Mouse (Mus musculus): ENCODE measurements around the gene Larp7. TPM values are rescaled to one million over a fixed set of nuclear protein-coding genes. Genes with fewer than 3 reads are reported as not detected.

The Larp7 gene
- polyA plus RNA-seq, 1 experiment from 2014 or later = 33.9 TPM

GRCm38 (mm10) chr3:127539193-127539592 is 14.0 kb downstream of the Larp7 start:
- Histone ChIP-seq H3K4me3 (no peak overlapping the region), H3K9me3 (no peaks in the 10 kb centered on the region), H3K36me3 (peaks cover 14% of the 10 kb centered on the region), H3K4me1 (no peaks in the 10 kb centered on the region), H3K27ac (replicated peaks) (no peak overlapping the region), H3K9ac (replicated peaks) (no peak overlapping the region), H3K27me3 (no peaks in the 10 kb centered on the region), H3K4me2 (replicated peaks) (no peak overlapping the region)
- 73% methylated on average over 6 of the region's 6 CpGs for WGBS
- ATAC-seq (replicated peaks) = no peak

DNA sequence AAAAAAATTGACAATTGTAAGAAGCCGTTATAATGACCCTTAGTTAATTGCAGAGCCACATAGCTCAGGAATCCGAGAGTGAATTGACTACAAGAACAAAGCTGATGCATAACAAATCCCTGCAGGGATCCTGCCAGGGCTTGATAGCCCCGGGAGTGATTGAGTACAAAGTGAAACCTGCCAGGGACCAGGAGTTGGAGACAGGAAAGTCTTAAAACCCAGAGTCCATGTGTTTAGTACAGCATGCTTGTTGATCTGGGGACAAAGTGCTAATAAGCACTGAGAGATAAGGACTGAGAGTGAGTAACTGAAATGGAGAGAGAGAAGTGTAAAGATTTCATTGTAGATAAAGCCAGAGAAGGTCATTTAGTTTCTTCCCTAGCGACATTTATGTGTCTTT is 22.9 kb downstream of the Larp7 start:
- Histone ChIP-seq H3K27ac (replicated peaks) (no peak overlapping the region), H3K9ac (replicated peaks) (no peak overlapping the region), H3K4me1 (no peaks in the 10 kb centered on the region; the same call in 1 of the 2 replicates), H3K4me2 (replicated peaks) (no peak overlapping the region), H3K27me3 (no peaks in the 10 kb centered on the region), H3K36me3 (no peaks in the 10 kb centered on the region), H3K9me3 (no peaks in the 10 kb centered on the region), H3K4me3 (no peak overlapping the region)
- 9% methylated on average over 4 of the region's 4 CpGs for WGBS
- no peak for ATAC-seq (replicated peaks)

- Histone ChIP-seq H3K9me3 (no peaks in the 10 kb centered on the region), H3K4me2 (replicated peaks) (no peak overlapping the region), H3K36me3 (no peaks in the 10 kb centered on the region), H3K27ac (replicated peaks) (no peak overlapping the region), H3K9ac (replicated peaks) (no peak overlapping the region), H3K4me3 (no peak overlapping the region), H3K4me1 (no peaks in the 10 kb centered on the region; the same call in 1 of the 2 replicates), H3K27me3 (no peaks in the 10 kb centered on the region)
- WGBS = 75% methylated on average over 4 of the region's 4 CpGs
- ATAC-seq (replicated peaks) = no peak
Measured at GRCm38 (mm10) chr3:127529824-127530223, 23.3 kb downstream of the Larp7 start.

GRCm38 (mm10) chr3:127529210-127529609 is 23.9 kb downstream of the Larp7 start:
- Histone ChIP-seq H3K27me3 (no peaks in the 10 kb centered on the region), H3K27ac (replicated peaks) (no peak overlapping the region), H3K9ac (replicated peaks) (no peak overlapping the region), H3K4me3 (no peak overlapping the region), H3K4me2 (replicated peaks) (no peak overlapping the region), H3K36me3 (no peaks in the 10 kb centered on the region), H3K4me1 (no peaks in the 10 kb centered on the region; the same call in 1 of the 2 replicates), H3K9me3 (no peaks in the 10 kb centered on the region)
- WGBS = 90% methylated on average over 3 of the region's 3 CpGs
- no peak for ATAC-seq (replicated peaks)

GRCm38 (mm10) chr3:127527465-127528034 is 25.6 kb downstream of the Larp7 start:
- Histone ChIP-seq H3K9me3 (no peaks in the 10 kb centered on the region), H3K4me1 (no peaks in the 10 kb centered on the region; the same call in 1 of the 2 replicates), H3K27ac (replicated peaks) (no peak overlapping the region), H3K36me3 (no peaks in the 10 kb centered on the region), H3K27me3 (no peaks in the 10 kb centered on the region), H3K4me2 (replicated peaks) (no peak overlapping the region), H3K9ac (replicated peaks) (no peak overlapping the region), H3K4me3 (no peak overlapping the region)
- WGBS = 77% methylated on average over 5 of the region's 5 CpGs
- ATAC-seq (replicated peaks) = no peak

DNA sequence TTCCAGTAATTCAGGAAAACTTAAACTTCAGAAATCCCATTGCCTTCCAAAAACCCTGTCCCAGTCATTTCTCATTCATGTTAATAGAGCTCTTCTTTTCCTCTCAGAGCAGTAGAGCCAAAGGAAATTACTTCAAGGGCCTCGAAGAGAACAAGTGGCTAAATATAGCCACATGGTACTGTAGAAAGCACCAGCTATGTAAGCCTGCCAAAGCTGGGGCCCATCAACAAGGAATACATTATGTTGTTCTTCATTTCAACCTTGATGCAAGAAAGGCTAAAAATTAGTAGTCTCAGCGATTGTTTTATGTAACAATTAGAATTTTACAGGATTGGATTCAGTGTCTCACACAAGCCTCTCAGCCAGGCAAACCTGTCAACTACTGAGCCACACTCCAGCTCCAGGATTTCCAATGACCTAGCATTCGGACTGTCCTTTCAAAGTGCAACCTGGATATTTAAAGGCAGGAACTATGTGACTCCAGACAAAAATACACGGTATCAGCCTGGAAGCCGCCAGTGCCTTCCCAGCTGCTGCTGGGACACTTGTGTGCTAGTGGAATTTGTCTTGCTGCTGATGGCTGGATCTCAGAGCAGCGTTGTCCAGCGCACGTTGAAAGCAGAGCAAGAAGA is 27.8 kb downstream of the Larp7 start:
- Histone ChIP-seq H3K4me1 (no peaks in the 10 kb centered on the region; the same call in 1 of the 2 replicates), H3K9me3 (no peaks in the 10 kb centered on the region), H3K27ac (replicated peaks) (no peak overlapping the region), H3K36me3 (no peaks in the 10 kb centered on the region), H3K27me3 (no peaks in the 10 kb centered on the region), H3K4me2 (replicated peaks) (no peak overlapping the region), H3K4me3 (no peak overlapping the region), H3K9ac (replicated peaks) (no peak overlapping the region)
- 76% methylated on average over 8 of the region's 8 CpGs for WGBS
- ATAC-seq (replicated peaks) = no peak

GRCm38 (mm10) chr3:127521156-127521555 is 32.0 kb downstream of the Larp7 start:
- no peak for ATAC-seq (replicated peaks)
- H3K4me2 ChIP-seq (replicated peaks) = no peak overlapping the region
- H3K9ac ChIP-seq (replicated peaks) = no peak overlapping the region
- no peaks in the 10 kb centered on the region for H3K27me3 ChIP-seq
- H3K36me3 ChIP-seq = no peaks in the 10 kb centered on the region
- no peak overlapping the region for H3K4me3 ChIP-seq
- no peaks in the 10 kb centered on the region for H3K9me3 ChIP-seq
- no peak overlapping the region for H3K27ac ChIP-seq (replicated peaks)
- H3K4me1 ChIP-seq = no peaks in the 10 kb centered on the region
- WGBS = 86% methylated on average over 10 of the region's 10 CpGs

- Histone ChIP-seq H3K4me2 (replicated peaks) (no peak overlapping the region), H3K9ac (replicated peaks) (no peak overlapping the region), H3K9me3 (no peaks in the 10 kb centered on the region), H3K4me3 (no peak overlapping the region), H3K27ac (replicated peaks) (no peak overlapping the region), H3K36me3 (no peaks in the 10 kb centered on the region), H3K27me3 (no peaks in the 10 kb centered on the region), H3K4me1 (no peaks in the 10 kb centered on the region)
- ATAC-seq (replicated peaks) = no peak
- whole genome bisulfite sequencing = 89% methylated on average over 6 of the region's 6 CpGs
Measured at GRCm38 (mm10) chr3:127520300-127520699, 32.8 kb downstream of the Larp7 start.

GRCm38 (mm10) chr3:127515251-127515650 is 37.9 kb downstream of the Larp7 start:
- WGBS = 62% methylated on average over 1 of the region's 1 CpGs
- no peak for ATAC-seq (replicated peaks)

GRCm38 (mm10) chr3:127513699-127514098 is 39.5 kb downstream of the Larp7 start:
- Histone ChIP-seq H3K27ac (replicated peaks) (no peak overlapping the region), H3K27me3 (no peaks in the 10 kb centered on the region), H3K4me2 (replicated peaks) (no peak overlapping the region), H3K4me1 (no peaks in the 10 kb centered on the region), H3K36me3 (no peaks in the 10 kb centered on the region), H3K9ac (replicated peaks) (no peak overlapping the region), H3K4me3 (no peak overlapping the region), H3K9me3 (no peaks in the 10 kb centered on the region)
- ATAC-seq (replicated peaks) = no peak
- WGBS = 84% methylated on average over 2 of the region's 2 CpGs

More at GRCm38 (mm10) chr3:127515251-127515650, 37.9 kb downstream of the Larp7 start:
- no peaks in the 10 kb centered on the region for H3K36me3 ChIP-seq
- no peaks in the 10 kb centered on the region for H3K9me3 ChIP-seq
- H3K4me2 ChIP-seq (replicated peaks) = no peak overlapping the region
- no peaks in the 10 kb centered on the region for H3K4me1 ChIP-seq
- H3K27me3 ChIP-seq = no peaks in the 10 kb centered on the region
- H3K4me3 ChIP-seq = no peak overlapping the region
- no peak overlapping the region for H3K9ac ChIP-seq (replicated peaks)
- no peak overlapping the region for H3K27ac ChIP-seq (replicated peaks)

DNA sequence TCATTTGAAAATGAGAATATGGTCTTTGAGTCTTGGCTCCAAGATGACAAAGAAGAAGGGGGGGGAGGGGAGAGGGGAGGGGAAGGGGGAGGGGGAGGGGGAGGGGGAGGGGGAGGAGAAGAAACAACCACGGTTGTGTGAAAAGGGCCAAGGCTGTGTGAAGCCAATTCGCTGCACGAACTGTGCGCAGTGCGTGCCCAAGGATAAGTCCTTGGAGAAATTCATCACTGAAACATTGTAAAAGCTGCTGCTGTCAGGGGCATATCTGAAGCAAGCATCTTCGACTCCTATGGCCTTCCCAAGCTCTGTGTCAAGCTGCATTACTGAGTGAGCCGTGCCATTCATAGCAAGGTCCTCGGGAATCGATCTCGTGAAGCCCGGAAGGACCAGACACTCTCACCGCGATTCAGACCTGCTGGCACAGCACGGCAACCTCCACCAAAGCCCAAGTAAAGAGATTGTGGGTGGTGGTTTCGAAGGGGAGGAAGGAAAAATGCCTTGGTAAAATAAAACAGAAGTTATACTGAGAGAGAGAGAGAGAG is 40.3 kb downstream of the Larp7 start:
- 69% methylated on average over 15 of the region's 15 CpGs for WGBS
- Histone ChIP-seq H3K4me2 (replicated peaks) (no peak overlapping the region), H3K27me3 (no peaks in the 10 kb centered on the region), H3K4me1 (peaks cover 8% of the 10 kb centered on the region; the same call in 1 of the 2 replicates), H3K4me3 (no peak overlapping the region), H3K36me3 (no peaks in the 10 kb centered on the region), H3K9me3 (no peaks in the 10 kb centered on the region), H3K9ac (replicated peaks) (no peak overlapping the region), H3K27ac (replicated peaks) (no peak overlapping the region)
- ATAC-seq (replicated peaks) = no peak

- WGBS = 84% methylated on average over 12 of the region's 12 CpGs
- Histone ChIP-seq H3K9me3 (no peaks in the 10 kb centered on the region), H3K4me3 (no peak overlapping the region), H3K9ac (replicated peaks) (no peak overlapping the region), H3K4me1 (peaks cover 9% of the 10 kb centered on the region; the same call in 1 of the 2 replicates), H3K27me3 (no peaks in the 10 kb centered on the region), H3K4me2 (replicated peaks) (no peak overlapping the region), H3K36me3 (no peaks in the 10 kb centered on the region), H3K27ac (replicated peaks) (no peak overlapping the region)
- ATAC-seq (replicated peaks) = no peak
Measured at GRCm38 (mm10) chr3:127511786-127512746, 41.1 kb downstream of the Larp7 start.

All from forebrain, embryonic 15.5 days (tissue).